Mouse (Mus musculus): ENCODE measurements at regions not wholly inside any gene's neighbourhood (a gene's known extent, or its start where the extent isn't known, plus 50 kb on each side); places are given as distances from the start of the nearest gene placed in this dataset.

DNA sequence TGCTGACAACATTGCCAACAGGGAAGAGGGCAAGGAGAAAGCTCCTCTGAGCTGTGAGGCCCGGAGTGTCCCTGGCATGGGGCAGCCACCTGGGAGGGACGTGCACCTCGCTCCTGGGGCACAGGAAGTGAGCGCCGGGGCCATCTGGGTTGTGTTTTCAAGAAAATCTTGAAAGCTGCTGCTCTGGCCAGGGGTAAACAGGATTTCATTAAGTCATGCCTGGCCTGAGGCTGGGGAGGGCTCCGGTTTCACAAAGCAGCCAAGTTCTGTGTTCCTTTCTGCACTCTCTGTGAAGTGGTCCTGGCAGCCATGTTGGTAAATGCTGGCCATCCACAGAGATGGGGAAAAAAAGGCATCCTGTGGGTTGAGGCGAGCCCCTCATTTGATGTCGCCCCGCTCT is 406.8 kb upstream of the Zmiz1 start:
- DNase-seq (ENCODE audit: low spot score in 2 of 2): peak in 1 of 2 experiments; percentile 14

DNA sequence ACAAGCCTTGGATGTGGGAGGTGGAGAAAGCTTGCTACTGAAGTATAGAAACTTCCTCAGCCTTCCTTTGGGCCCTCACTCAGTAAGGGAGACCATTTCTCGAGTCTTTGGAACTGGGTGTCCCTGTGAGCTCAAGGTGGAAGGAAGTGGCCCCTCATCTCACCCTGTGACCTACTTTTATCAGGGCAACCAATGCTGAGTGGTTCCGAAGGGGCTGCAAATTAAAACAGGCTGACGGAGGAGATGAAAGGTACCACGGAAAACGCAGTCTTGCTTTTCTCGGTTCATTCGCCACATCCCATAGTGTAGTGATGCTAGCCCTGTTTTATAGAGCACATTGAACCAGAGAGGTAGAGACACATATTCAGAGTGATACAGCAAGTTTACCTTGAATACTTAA is 399.6 kb upstream of the Zmiz1 start:
- no peak for DNase-seq (ENCODE audit: low spot score in 2 of 2)

DNA sequence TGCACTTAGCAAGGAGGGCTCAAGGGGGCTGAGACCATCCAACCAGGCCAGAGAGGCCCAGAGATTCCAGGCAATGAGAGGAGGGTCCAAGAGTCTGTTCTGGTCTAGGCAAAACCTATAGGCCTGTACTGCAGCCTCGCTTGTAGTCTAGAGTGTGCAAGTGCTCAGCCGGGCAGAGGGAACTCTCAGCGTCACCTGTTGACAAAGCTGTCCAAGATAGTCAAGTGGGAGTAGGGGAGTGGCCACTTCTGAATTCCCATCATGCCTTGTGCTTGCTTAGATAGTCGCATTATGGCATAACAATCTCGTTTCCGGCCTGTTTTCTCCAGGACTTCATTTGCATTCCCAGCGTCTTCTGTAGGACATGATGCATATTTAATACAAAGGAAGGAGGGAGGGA is 398.7 kb upstream of the Zmiz1 start:
- DNase-seq (ENCODE audit: low spot score in 2 of 2): no peak

DNA sequence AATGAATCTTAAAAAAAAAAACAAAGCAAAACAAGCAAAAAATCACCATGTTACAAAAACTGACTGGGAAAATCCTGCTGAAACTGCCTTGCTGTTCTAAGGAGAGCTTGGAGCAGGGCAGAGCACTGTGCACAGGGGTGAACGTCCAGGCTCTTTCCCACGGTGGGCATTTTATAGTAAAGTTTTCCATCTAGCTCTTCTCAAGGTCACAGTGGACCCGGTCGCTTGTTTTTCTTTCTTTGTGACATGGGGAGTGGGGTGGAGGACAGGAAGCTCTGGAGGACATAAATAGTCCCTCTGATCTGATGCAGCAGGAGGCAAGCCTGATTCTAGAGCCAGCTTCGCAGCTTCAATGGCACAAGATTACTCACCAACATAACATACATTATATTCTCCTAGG is 395.9 kb upstream of the Zmiz1 start:
- no peak for DNase-seq (ENCODE audit: low spot score in 2 of 2)

DNA sequence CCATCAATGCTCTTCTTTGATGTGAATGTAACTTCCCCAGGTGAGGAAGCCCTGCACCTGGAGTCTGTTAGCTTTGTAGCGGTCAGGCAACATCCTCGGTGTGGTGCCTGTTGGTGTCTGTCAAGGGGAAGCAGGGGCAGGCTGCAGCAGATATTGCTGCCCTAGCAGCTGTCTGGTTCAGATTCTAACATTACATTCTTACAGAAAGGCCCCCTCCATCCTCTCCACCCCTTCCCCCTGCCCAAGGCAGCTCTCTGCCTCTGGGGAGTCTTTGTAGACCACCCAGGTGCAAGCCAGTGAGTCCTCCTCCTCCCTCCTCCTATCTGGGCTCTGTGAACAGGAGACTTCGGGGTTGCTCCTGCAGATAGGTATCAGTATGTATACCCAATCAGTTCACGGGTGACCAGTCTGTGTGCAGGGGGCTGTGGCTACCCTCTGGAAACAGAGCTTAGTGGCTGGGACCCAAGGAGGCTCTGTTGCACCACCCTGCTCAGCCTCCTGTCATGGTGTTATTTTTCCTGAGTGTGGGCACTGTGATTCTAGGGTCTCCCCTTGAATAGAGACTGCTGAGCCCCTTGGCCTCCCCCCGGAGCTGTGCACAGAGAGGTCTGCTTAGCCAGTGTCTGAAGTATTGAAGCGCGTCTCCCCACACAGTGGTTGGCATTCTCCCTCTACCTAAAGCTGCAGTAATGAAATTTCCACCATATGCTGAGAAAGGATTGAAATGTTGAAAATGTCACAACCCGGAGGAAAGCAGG is 394.6 kb upstream of the Zmiz1 start:
- DNase-seq (ENCODE audit: low spot score in 2 of 2): no peak

DNA sequence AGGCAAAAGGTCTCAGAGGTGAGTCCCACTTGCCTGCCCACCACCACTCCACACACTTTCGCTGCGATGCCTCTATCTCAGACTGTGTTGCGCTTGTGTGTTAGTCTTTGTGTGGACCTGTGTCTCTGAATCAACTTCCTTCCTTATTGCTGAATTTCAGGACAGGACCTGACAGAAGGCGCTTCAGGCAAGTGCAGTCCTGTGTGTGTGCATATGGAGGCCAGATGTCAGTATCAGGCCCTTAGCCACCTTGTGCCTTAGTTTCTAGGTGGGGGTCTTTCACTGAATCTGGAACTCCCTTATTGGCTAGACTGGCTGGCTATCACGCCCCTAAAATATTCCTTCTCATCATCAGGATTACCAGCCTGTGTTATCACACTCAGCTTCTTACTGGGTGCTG is 391.6 kb upstream of the Zmiz1 start:
- DNase-seq (ENCODE audit: low spot score in 2 of 2): no peak

DNA sequence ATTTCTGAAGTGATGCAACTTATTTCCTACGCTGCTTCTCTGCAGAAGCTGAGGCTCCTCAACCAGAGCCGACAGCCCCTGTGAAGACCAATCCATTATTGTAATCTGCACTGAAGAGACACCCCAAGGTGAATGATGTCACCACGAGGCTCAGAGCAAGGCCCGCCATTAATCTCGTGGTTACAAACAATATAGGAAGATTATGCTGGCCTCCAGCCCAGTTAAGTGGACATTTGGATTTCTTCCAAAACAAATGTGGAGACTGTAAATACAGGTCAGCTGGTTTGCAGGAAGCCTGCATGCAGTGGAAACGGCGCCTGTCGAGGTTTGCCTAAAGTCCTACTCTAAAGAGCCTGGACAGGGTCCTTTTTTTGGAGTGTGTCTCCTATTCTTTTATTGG is 390.6 kb upstream of the Zmiz1 start:
- DNase-seq (ENCODE audit: low spot score in 2 of 2): peak in 1 of 2 experiments; percentile 12

DNA sequence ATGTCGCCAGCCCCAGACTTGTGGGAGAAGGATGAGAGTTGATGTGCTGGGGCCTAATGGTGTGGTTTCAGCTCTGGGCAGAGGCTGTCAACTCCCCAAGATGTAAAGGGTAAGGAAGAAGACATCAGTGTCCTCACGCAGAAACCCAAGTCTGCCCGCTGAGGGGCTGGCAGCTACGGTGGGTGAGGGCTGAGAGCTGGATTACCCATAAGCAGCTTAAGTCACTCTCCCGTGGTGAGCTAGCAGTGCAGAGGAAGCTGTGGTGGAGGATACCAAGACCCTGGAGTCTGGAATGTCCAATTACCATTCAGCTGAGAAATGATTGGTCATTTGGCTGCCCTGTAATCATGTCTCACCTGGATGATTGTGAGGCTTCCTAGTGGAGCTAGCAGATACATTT is 385.8 kb upstream of the Zmiz1 start:
- DNase-seq (ENCODE audit: low spot score in 2 of 2): no peak

DNA sequence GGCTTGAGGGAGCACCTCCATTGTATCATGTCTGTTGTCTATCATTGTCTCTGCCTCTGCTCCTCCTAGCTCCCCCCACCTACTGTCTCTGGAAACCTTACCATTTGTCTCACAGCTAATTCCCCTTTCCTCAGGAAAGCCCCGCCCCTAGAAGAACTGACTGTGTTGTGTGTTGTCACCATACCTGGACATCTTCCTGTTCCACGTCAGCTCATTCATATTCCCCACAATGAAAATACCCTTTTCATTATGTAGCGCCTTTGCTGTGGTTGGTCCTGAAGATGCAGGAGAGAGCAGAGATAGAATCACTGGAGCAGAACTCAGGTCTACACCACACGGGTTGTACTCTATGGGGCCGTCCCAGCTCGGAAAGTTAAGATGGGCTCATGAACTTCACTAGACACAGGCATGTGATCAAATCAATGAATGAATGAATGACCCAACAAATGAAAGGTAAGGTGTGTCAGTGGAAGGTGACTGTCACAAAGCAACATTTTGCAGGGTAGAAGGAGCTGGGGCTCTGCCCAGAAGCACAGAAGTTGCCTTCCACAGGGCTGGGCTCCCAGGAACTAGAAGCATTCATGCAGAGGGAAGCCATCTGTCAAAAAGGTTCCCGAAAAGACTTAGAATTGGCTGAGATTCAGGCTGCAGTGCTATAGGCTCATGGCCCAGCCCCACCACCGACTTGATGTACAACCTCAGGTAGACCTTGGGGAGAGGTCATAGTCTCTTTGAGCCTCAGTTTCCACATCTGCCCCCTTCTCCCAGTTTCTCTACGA is 384.8 kb upstream of the Zmiz1 start:
- no peak for DNase-seq (ENCODE audit: low spot score in 2 of 2)

DNA sequence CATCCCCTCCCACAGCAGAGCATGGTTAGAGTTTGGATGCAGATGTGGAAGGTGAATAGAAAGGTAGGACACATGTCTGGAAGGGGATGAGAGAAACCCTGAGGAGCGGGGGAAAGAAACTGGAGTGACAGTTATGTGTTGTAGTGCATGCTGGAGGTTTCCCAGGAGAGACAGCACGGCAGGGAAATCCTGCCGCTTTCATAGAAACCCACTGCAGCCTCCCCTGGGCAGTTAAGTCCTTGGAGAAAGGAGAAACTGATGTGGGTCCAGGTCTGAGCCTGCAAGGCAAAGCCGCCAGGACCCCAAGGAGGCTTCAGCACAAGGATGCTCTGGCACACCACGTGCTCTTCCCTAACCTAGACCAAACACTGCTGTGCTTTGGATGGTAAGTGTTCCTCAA is 384.1 kb upstream of the Zmiz1 start:
- DNase-seq (ENCODE audit: low spot score in 2 of 2): no peak

DNA sequence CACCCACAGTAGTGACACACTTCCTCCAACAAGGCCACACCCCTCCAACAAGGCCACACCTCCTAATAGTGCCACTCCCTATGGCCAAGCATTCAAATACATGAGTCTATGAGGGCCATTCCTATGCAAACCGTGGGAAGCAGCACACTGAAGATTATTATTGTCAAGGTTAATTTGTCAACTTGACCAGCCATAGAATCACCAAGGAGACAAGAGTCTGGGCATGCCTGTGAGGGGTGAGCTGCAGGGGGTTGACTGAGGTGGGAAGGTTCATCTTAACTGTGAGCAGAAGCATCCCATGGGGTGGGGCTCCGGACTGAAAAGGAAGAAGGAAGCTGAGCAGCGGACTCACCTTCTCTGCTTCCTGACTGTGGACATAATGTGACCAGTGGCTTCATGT is 378.6 kb upstream of the Zmiz1 start:
- no peak for DNase-seq (ENCODE audit: low spot score in 2 of 2)

DNA sequence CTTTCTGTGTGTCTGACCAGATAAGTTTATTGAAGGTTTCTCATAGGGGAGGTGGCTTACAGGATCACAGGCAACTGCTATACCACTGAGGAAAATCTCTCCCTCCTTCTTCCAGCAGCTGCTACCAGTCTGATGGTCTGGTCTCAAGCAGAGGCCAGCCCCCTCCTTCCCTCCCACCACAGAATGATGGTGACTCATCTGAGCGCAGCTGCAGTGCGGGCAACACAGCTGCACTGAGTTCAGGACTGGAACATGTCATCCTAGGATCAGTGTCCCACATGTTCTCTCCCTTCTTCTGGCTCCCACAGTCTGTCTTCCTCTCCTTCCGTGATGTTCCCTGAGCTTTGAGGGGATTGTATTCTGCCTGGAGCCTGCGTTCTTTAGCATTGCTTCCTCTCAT is 375.1 kb upstream of the Zmiz1 start:
- no peak for DNase-seq (ENCODE audit: low spot score in 2 of 2)

DNA sequence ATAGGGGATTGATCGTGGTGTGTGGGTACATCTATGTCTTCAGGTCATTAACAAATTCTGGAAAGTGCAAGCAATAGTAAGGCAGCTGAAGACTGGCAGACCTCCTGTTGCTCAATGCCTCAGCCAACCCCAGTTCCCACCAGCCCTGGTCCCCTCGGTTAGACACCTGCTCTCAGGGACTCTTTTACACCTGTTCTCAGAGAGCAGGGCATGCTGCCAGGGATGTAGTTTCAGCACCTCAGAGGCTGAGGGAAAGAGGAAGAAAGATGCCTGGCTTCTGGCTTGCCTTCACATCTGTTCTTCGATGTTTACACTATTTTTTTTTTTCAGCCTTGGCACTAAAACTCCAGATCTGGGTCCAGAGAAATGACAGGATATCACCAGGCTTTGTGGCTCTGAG is 362.2 kb upstream of the Zmiz1 start:
- no peak for DNase-seq (ENCODE audit: low spot score in 2 of 2)

DNA sequence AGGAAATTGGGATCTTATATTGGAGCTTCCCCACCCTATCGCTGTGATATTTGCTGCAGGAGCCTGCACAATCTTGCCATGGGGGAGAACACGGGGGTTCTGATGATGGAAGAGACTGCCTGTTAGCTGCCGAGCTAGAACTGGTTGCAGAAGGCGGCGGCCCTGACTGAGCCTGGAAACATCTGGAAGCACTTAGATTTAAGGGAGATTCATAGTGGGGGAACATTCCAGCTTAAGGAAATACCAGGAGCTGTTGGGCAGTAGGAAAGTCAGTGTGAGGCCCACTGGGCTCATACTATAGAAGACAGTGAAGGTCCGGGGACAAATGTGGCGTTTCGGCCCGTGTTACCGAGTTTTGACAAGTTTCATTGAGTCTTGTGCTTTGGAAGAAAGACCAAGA is 353.6 kb upstream of the Zmiz1 start:
- DNase-seq (ENCODE audit: low spot score in 2 of 2): no peak

DNA sequence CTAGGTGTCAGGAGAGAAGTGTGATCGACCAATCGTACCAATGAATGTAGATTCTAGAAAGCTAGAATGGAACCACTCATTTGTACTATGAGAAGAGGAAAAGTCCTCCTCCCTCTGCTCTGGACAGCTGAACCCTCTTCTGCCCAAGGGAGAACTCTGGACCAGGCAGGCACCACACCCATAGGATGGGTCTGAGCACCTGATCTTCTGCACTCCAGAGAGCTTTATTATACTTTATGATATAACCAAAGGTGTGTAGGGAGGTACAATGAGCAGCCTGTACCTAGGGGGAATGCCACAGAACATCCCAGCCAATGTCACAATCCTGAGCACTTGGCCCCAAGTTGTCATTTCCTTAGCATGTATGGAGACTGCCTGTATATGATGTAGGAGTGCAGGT is 352.5 kb upstream of the Zmiz1 start:
- DNase-seq (ENCODE audit: low spot score in 2 of 2): no peak

DNA sequence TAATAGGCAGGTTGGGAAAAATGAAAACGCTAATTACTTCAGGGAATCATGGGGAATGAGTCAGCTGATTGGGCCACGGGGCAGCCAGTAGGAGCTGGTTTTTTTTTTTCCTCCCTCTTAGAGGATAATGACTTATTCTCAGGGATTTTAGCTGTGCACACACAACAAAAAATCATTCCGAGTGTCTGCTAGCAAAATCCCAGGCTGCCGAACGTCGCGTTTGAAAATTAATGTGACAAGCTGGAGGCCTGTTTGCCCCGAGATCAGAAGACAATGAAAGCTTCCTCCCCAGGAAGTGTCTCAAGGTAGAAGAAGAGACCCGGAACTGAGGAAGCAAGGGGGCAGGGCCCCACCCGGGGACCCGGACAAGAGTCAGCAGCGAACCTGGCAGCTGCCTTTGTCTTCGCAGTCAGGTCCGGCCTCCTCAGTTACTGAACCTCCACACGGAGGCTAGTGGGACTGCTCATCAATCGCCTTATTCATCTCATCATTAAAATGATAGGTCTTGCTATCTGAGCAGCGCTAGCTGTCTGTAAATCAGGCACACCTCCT is 350.8 kb upstream of the Zmiz1 start:
- no peak for DNase-seq (ENCODE audit: low spot score in 2 of 2)

DNA sequence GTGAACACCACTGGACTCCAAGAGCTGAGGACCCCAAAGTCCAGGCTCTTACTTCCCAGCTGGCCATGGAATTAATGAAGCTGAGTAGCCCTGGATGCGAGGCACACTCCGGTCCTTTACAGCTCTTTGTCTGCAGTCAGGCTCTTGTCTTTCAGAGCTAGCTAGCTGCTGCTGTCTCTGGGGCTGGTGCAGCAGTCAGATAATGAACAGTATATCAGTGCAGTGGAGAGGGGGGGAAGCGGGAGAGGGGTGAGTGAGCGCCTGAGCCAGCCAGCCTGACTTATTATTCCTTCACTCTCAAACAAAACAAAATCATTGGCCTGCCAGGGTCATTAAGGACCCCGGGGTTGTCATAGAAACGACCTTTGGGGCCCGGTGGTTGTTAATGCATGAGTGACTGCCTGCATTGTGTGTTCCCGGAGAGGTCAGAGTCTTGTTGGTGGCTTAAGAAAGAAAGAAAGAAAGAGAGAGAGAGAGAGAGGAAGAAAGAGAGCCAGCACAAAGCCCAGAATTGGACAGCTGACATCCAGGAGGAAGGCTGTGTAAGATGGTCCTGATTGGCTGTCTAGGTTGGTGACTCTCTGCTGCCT is 350.2 kb upstream of the Zmiz1 start:
- DNase-seq (ENCODE audit: low spot score in 2 of 2): no peak

DNA sequence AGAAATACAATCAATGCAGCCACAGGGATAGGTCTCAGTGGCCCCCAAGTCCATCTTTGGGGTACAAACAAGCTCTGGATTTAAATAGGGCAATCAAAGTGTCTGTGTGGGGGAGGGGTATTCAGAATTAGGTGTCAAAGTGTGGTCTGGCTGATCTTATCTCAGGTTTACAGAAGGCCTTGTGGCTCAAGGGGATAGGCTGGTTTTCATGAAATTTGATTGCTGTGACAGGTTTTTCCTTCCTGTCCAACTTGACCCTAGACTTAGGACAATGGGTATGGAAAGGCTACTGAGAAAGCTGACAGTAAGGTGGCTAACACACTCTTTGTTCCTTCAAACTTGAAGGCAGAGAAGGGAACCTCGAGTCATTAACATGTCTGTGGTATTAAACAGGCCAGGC is 349.3 kb upstream of the Zmiz1 start:
- no peak for DNase-seq (ENCODE audit: low spot score in 2 of 2)

DNA sequence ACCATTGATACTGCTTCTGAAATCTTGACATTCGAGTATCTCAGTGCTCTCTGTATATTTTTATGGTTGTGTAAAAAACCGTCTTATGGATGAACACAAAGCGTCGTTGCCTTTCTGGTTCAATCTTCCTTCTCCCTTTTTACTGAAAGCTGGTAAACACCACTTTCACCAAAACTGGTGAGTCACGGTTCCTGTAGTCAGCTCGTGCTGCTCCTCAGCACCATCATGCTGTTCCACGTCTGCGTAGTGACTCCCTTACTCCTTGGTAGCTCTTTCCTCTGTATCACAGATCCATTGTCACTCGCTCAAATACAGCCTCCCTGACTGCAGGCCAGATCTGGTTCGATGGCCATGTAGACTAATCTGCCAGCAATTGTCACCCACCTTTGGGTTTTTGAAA is 346.2 kb upstream of the Zmiz1 start:
- no peak for DNase-seq (ENCODE audit: low spot score in 2 of 2)

DNA sequence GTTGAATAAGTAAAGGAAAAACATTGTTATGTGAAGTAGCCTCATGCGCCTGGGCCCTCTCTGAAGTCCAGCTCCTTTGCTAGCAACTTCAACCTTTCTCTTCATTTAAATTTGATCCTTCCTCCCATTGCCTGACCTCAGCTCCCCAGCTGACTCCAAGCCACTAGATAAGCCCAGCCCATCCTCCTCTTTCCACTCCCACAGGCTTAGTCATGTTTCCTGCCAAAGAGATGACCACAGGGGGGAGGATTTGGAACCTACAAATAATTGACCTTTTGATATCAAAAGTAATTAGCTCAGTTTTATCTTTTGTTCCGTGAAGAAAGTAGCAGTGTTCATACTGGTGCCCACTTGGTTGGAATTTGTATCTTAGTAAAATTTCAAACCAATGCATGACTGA is 345.7 kb upstream of the Zmiz1 start:
- peak in 1 of 2 experiments; percentile 15 for DNase-seq (ENCODE audit: low spot score in 2 of 2)

DNA sequence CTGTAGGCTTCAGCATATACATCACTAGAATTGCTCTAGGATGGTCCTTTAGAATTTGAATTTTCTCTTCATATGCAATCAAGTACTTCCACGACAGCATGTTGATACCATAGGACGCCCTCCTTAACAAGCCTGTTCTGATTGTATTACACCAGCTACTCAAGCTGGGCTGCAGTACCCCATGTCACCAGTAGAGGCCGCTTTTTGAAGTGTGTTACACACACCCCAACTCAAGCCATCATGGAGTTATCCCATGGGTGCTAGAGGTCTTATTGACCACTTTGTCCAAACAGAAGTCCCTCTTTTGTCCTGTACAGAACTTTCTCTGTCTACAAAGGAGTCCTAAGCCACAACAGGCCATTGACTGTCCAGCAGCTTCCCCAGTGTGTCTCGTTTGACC is 342.6 kb upstream of the Zmiz1 start:
- DNase-seq (ENCODE audit: low spot score in 2 of 2): peak; percentile 57 to 79

DNA sequence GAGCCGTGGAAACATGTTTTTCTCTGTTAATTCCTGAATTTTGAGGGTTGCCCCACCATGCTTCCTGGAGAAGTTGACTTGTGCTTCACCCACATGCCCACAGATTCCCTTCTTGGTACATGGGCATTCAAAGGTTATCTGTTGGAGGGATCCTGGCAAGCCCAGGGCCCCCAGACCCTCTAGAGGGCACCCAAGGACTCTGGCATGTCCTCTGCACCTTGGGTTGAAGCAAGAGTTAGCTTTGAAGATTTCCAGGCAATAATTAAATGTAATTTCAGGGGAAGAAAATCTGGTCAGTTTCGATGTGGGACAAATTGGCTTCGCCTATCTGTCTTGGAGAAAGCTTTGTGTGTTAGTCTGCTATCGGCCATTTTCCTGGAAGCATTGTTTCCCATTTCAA is 339.0 kb upstream of the Zmiz1 start:
- DNase-seq (ENCODE audit: low spot score in 2 of 2): no peak

DNA sequence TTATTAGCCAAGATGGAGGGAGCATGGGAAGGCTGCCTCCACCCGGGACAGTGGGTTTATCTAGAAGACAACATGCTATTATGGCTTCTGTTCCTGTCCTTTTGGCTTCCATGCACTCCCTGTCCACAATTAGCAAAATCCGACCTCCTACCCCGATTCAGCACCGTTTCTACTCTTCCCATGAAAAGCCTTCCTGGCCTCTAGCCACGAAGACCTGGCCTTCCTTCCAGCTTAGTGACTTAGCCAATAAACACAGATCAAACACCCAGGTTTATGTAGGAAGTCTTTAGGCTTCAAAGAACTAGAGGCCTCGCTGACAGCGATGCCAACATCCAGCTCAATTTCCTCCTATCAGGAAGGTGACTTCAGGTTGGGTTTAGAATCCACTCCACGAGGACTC is 338.5 kb upstream of the Zmiz1 start:
- no peak for DNase-seq (ENCODE audit: low spot score in 2 of 2)

Data from heart, adult 9 months (tissue).